Mouse (Mus musculus): ENCODE measurements around the gene Lmo2.

Lmo2 gene

DNA sequence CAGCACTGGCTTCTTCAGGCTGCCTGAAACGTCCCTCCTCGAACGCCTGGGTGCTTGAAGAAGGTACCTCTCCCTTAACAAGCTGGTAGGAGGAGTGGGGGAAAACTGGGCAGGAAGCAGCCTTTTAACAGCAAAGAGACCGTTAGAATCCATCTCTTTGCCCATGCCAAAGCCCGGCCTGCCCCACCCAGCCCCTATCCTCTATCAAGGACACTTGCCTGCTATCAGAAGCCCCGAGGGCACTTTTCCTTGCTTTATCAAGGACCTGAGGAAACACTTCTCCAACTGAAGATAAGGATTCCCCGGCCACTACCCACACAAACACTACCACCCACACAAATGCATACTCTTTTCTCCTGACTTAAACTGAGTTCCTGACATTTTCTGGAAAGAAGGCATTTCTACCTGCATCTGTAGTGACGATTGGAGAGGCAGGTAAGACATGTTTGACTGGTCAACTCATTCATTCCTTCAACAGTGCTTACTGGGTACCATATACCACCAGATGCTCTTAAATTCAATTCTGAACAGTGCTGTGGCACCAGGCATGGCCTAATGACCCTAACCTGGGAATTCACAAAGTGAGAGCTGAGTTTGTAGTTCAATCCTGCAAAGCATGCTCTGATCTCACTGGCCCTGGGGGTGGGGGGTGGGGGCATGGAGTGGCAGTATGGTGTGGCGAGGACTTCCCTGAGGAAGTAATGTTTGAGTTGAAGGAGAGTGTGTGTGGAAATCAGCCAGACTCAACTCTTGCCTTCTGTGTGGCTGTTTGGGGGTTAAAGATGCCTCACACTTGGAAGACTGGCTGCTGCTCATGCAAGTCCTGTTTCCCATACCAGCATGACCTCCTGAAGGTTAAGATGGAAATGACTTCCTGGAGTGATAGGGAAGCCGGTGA is at the start of gene Lmo2:
Gene Lmo2 (plus strand): TSS at position 338 of the 898 bp plus-strand sequence.
- no peak for DNase-seq (ENCODE audit: low read depth)

DNA sequence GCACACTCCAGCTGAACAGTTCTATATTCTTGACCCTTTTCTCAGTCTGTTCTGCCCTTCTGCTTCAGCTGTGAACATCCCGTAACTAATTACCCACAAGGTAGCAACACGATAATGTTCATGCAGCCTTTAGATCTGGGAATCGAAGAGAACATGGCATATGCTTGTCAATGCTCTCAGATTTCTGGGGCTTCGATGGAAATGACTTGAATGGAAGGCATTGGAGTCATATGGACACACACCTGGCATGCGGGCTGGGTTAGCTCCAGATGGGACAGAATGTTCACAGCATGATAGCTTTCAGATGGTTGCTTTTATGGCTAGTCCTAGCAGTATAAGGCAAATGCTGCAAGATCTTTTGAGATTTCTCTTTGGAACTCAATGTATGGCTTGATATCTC is 47.2 kb upstream of the Lmo2 start:
- DNase-seq (ENCODE audit: low read depth) = no peak

DNA sequence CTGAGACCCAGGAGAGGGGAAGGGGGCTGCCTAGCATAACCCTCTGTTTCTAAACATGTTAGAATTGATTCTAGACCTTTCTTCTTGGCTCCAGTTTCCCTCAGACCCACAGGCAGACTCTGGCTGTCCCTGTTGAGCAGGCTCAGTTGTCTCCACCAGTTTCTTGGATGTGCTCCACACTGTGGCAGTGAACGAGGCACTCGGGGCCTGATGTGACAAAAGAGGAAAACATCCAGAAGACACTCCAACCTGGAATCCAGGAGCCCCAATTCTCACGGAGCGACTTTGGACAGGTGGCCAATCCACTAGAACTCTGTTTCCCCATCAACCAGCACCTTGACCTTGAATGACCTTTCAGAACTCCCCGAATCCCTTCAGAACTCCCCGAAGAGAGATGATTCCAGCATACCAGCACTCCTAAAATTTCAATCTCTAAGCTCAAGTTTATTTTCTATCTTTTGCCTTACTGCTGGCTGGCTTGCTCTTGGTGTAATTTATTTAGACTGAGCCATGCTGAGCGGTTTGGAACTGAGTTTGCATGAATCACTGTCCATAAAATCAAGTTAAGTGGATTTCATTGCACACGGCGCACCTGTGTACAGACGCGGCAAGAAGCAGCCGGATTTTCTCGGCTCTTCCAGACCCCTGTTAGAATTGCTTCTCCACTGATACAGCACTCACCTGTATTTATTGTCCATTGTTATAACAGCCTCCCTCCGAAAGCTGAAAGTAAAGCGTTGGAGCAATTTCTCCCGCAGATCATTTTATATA is 45.1 kb upstream of the Lmo2 start:
- DNase-seq (ENCODE audit: low read depth) = no peak

DNA sequence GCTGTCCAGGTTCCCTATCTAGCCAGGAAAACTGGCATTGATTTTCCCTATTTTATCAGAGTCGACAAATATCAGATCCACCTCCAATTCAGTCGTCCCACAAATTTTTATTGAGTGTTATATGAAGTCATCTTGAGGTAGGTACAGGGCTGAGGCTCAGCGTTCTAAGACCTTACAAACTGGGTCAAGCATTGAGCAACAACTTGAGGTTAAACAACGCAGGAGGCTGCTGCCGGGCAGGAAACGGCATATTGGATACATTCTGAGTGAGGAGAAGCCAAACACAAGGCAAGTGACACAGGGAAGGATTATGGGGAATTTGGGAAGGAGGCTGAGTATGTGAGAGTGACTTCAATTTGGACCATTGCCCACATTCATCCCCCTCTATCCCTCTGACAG is 44.5 kb upstream of the Lmo2 start:
- DNase-seq (ENCODE audit: low read depth) = no peak

GRCm38 (mm10) chr2:103916069-103916468 is 41.7 kb upstream of the Lmo2 start:
- no peak for DNase-seq (ENCODE audit: low read depth)

DNA sequence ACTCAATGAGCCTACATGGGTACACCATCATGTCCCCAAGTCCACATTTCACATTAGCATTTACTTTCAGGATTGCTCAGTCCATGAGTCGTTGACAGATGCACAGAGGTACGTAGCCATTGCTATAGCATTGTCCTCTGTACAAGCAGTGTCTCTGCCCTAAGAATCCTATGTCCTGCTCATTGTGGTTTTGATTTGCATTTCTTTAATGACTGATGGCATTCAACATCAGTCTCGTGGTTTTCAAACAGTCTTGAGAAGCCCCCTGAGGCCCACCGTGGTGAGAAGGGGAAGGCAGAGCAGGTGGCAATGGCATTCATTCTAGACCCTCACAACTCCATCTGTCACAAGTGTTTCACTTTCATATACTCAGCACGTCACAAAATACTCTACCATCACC is 40.4 kb upstream of the Lmo2 start:
- no peak for DNase-seq (ENCODE audit: low read depth)

DNA sequence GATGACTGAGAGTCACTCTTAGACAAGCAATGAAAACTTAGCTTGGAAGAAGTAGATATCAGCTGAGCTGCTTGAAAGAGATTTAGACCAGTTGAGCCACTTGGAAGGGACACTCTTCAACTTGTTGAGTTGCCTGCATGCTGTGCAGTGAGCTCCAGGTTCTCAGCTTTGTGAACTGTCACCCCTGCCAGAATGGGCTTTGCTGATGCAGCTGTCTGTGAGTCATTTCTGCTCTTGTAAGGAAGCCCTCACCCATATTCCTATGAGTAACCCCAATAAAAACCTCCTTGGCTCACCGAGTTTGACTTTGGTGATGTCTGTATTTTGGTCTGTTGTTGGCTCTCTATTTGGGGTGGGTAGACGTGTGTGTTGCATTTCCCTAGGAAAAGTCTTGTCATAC is 39.4 kb upstream of the Lmo2 start:
- no peak for DNase-seq (ENCODE audit: low read depth)

- no peak for DNase-seq (ENCODE audit: low read depth)
Measured at GRCm38 (mm10) chr2:103919488-103919887, 38.3 kb upstream of the Lmo2 start.

- DNase-seq (ENCODE audit: low read depth) = no peak
Measured at GRCm38 (mm10) chr2:103926586-103927113, 31.1 kb upstream of the Lmo2 start.

GRCm38 (mm10) chr2:103927610-103928145 is 30.1 kb upstream of the Lmo2 start:
- DNase-seq (ENCODE audit: low read depth) = no peak

DNA sequence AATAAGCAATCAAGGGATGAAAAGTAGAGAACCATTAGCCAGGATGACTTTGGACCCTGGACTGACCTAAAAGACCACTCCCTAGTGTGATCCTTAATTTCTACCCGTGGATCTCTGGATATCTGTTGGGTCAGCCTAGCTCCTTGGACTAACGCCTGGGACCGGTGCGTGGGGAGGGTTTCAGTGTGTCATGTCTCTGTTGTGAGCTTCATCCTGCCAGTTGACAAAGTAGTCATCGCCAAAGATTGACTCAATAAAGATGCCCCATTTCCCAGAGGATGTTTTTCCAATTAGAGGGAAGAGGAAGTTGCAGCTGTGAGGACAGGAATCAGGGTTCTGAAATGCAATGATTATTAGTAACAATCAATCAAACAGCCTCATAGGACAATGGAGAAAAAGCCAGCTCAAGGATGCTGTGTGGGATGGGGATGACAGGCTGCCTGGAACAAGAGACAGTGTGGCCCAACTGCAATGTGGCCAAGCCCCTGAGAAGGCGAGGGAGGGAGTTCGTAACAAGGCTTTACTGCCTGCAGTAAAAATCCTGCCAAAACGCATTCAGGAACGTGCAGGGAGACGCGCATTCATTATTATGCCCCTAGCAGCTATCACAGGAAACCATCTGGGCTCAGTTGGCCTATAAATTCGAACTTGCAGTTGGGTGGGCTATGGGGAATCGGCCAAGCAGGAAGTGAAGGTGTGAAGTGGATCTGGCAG is 27.3 kb upstream of the Lmo2 start:
- DNase-seq (ENCODE audit: low read depth) = no peak

GRCm38 (mm10) chr2:103931511-103931911 is 26.3 kb upstream of the Lmo2 start:
- DNase-seq (ENCODE audit: low read depth) = no peak

GRCm38 (mm10) chr2:103932025-103932424 is 25.8 kb upstream of the Lmo2 start:
- no peak for DNase-seq (ENCODE audit: low read depth)

DNA sequence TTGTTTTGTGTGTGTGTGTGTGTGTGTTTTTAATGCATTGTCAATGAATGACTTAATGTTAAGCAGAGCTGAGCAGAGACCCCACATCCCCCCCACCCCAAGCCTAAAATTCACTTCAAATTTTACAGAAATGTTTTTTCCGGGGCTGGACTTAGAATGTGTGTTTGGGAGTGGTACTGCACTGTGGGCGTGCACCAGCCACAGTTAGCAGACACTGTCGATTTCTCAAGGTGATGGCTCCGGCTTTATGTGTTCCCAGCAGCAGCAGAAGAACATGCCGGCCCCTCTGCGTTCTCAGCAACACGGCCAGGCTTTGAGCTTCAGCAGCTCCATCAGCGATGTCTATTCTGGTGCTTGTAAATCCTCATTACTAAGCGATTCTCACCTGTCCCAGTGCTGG is 25.3 kb upstream of the Lmo2 start:
- no peak for DNase-seq (ENCODE audit: low read depth)

- DNase-seq (ENCODE audit: low read depth) = no peak
Measured at GRCm38 (mm10) chr2:103934270-103934669, 23.5 kb upstream of the Lmo2 start.

- DNase-seq (ENCODE audit: low read depth) = no peak
Measured at GRCm38 (mm10) chr2:103934670-103935069, 23.1 kb upstream of the Lmo2 start.

- no peak for DNase-seq (ENCODE audit: low read depth)
Measured at GRCm38 (mm10) chr2:103935691-103936435, 21.9 kb upstream of the Lmo2 start.

DNA sequence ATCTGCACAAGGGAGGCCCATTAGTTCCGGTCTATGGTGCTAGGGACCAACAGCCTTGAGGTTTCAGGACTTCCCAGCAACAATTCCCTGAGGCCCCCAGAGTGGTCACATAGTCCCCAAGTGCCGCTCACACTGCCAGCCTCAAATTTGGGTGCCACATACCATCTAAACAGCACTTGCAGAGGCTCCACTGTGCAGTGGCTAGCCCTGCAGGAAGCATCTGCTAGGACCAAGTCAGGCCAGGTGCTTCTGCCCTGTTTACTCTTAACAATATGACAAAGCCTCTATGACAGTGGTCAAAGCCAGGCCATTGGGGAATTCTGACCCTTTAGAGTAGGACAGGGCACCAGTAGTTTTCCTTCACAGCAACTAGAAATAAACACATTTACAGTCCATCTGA is 21.1 kb upstream of the Lmo2 start:
- no peak for DNase-seq (ENCODE audit: low read depth)

DNA sequence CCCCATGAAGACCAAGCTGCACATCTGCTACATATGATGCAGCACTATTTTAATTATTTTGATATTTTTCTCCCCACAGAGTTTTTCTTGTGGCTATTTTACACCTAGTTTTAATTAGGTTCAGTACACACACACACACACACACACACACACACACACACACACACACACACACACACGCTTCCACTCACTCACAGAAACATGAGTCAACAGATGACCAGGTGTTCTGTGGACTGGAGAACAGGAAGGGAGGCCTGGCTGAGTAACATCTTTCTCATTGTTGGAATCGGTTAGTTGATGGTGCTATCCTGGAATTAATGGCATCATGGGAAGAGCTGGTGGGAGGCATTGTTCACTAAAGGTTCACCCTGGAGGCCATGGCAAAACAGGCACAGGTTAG is 20.1 kb upstream of the Lmo2 start:
- no peak for DNase-seq (ENCODE audit: low read depth)

DNA sequence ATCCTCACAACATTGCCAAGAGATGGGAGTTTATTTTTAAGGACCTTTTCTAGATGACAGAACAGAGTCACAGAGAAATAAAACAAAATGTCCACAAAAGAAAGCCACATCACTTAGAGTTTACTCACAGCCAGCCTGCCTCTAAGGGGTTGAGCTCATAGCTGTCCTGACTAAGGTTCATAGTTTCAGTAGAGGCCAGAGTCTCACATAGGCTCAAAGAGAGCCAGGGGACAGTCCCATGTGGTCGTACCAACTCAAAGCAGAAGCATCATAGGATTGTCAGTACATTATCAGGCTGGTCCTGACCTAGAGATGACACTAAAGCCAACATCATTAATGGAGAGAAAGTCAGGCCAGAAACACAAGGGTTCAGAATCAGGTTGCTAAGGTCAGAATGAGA is 19.2 kb upstream of the Lmo2 start:
- no peak for DNase-seq (ENCODE audit: low read depth)

GRCm38 (mm10) chr2:103939003-103939402 is 18.8 kb upstream of the Lmo2 start:
- DNase-seq (ENCODE audit: low read depth) = no peak

All from naive thymus-derived CD4-positive, alpha-beta T cell, adult 2 months (primary cell).